Mouse (Mus musculus) myocyte (in vitro differentiated cells): ENCODE measurements around the gene Suds3.

Source experiments
- E2F4 ChIP-seq: IDR thresholded peaks from one replicate; pipeline ENCODE4 v1.6.1; 2011; ENCODE audit warnings: mild to moderate bottlenecking, control low read depth, moderate library complexity; ENCODE audit not compliant: insufficient read depth
- POLR2A ChIP-seq: IDR thresholded peaks from one replicate; pipeline ENCODE4 v1.6.1; 2011; ENCODE audit warnings: low read depth, mild to moderate bottlenecking, control low read depth, moderate library complexity; ENCODE audit not compliant: insufficient read length
- REST ChIP-seq: IDR thresholded peaks from one replicate; pipeline ENCODE4 v1.6.1; 2011; ENCODE audit warnings: mild to moderate bottlenecking, control low read depth, moderate library complexity; ENCODE audit not compliant: insufficient read depth, insufficient read length
- TCF12 ChIP-seq: IDR thresholded peaks from one replicate; pipeline ENCODE4 v1.6.1; 2011; ENCODE audit warnings: mild to moderate bottlenecking, control low read depth; ENCODE audit not compliant: poor library complexity, insufficient read depth, severe bottlenecking
- USF1 ChIP-seq: IDR thresholded peaks from one replicate; pipeline ENCODE4 v1.6.1; 2011; ENCODE audit warnings: low read depth, mild to moderate bottlenecking, control low read depth, moderate library complexity

DNA sequence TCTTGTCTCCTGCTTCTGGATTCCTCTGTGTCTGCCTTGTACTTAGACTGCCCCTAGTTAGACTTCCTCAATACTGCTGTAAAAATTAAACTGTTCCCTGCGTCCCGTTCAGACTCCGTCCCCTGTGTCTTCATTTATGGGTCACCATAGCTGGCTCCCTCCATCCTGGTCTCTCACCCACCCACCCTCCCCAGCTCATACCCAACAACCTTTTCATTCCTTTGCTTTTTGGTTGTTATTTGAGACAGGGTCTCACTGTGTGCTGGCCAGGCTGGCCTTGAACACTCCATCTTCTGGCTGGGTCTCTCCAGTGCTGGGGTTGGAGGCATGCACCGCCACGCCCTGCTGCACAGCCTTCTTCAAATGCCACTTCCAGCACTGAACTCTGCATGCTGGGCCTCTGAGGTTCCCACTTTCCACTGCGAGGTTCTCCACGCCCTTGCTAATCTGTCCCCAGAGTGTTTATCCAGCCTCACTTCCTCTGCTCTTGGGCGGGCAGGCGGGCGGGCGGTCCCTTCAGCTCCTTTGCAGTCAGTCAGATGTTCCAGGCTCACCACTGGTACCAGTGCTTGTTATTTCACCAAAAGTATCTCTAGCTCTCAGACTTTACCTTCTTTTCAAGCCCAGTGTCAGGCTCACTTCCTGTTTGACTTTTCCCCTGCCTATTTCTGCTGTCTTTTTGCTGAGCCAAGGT, 22.5 kb upstream of the Suds3 start:
- TF ChIP-seq REST, result no peak
- TF ChIP-seq POLR2A, result no peak
- TF ChIP-seq E2F4, result no peak
- no peak for TF ChIP-seq TCF12
- no peak for TF ChIP-seq USF1
